Comparison of ENCODE assay signal across 9 mouse cellular contexts in genomic region chr11:119909436-119909835, GRCm38 (mm10). TPM values are rescaled to one million over a fixed set of nuclear protein-coding genes. Genes with fewer than 3 reads are reported as not detected.
DNase-seq lines count a peak whose midpoint lies in the region; ATAC-seq lines count a peak whose summit lies in the region.
"Had no signal": no experiment of that assay in that cellular context is flagged by ENCODE, and none has a peak within 500 bp of the region (broad histone marks: within the 10 kb centered on the region; RNA-seq: fewer than 3 reads in every experiment).

No protein-coding gene starts in this region.

- H3K36me3 ChIP-seq in embryonic facial prominence, embryonic 14.5 days (ENCODE audit: control insufficient read depth, insufficient read depth, low read length), result no peaks in the 10 kb centered on the region
- no peaks in the 10 kb centered on the region for H3K36me3 ChIP-seq in hindbrain, embryonic 11.5 days (ENCODE audit: control insufficient read depth, insufficient read depth, low read length)
- no peaks in the 10 kb centered on the region for H3K36me3 ChIP-seq in splenic B cell, adult 2 months (ENCODE audit: control insufficient read depth, insufficient read depth, low read length, poor library complexity, severe bottlenecking)

- WGBS in embryonic facial prominence, embryonic 14.5 days, result 2% methylated on average over 5 of the region's 5 CpGs
- WGBS in hindbrain, embryonic 11.5 days, result 2% methylated on average over 5 of the region's 5 CpGs

- peak overlapping the region; percentile 27; the same call in 1 of the 2 replicates for H3K9ac ChIP-seq in embryonic facial prominence, embryonic 14.5 days (ENCODE audit: low read depth, low read length)
- H3K9ac ChIP-seq in hindbrain, embryonic 11.5 days (ENCODE audit: low read depth, low read length), result 0 out of 2 replicates have a peak overlapping the region, but pooled peaks have one; percentile 28

- intact Hi-C loops in left cerebral cortex, postnatal 10 days (cut with DNase I), result loop anchor here (5.0 to 10.0 kb wide), 2 partner anchors 33 to 565 kb away; partner anchors contain the start of gene Baiap2

- peaks cover 6% of the 10 kb centered on the region; the same call in 1 of the 2 replicates for H3K4me1 ChIP-seq in embryonic facial prominence, embryonic 14.5 days (ENCODE audit: control insufficient read depth, insufficient read depth, low read length)
- H3K4me1 ChIP-seq in hindbrain, embryonic 11.5 days (replicated peaks; ENCODE audit: control insufficient read depth, insufficient read depth, low read length), result peaks cover 4% of the 10 kb centered on the region

- peak overlapping the region; percentile 29 for H3K4me2 ChIP-seq in embryonic facial prominence, embryonic 14.5 days (ENCODE audit: low read depth, low read length)
- no peak overlapping the region for H3K4me2 ChIP-seq in hindbrain, embryonic 11.5 days (replicated peaks; ENCODE audit: low read depth, low read length)

- no peak overlapping the region for H3K4me3 ChIP-seq in embryonic facial prominence, embryonic 14.5 days (ENCODE audit: low read depth, low read length)
- no peak overlapping the region for H3K4me3 ChIP-seq in hindbrain, embryonic 11.5 days (ENCODE audit: low read depth, low read length)
- H3K4me3 ChIP-seq: myocyte had no signal

- no peaks in the 10 kb centered on the region for H3K9me3 ChIP-seq in embryonic facial prominence, embryonic 14.5 days (ENCODE audit: control insufficient read depth, low read length)
- no peaks in the 10 kb centered on the region for H3K9me3 ChIP-seq in hindbrain, embryonic 11.5 days (ENCODE audit: control insufficient read depth, low read length)

- no peak for ATAC-seq in embryonic facial prominence, embryonic 14.5 days (ENCODE audit: low read depth)
- ATAC-seq in hindbrain, embryonic 11.5 days (ENCODE audit: low FRiP score), result no peak

- no peaks in the 10 kb centered on the region; the same call in 1 of the 2 replicates for H3K27me3 ChIP-seq in embryonic facial prominence, embryonic 14.5 days (replicated peaks; ENCODE audit: control insufficient read depth, insufficient read depth, low read length)
- no peaks in the 10 kb centered on the region for H3K27me3 ChIP-seq in hindbrain, embryonic 11.5 days (ENCODE audit: control insufficient read depth, insufficient read depth, low read length)
- no peaks in the 10 kb centered on the region for H3K27me3 ChIP-seq in splenic B cell, adult 2 months (ENCODE audit: control insufficient read depth, insufficient read depth, low read length, poor library complexity, severe bottlenecking)

- peak; percentile 54 for DNase-seq in cerebellum, adult 11-12 months
- no peak for DNase-seq in cerebellum, adult 9-11 months
- peak; percentile 86 for DNase-seq in adrenal gland, postnatal 10 days
- peak; percentile 49 for DNase-seq in embryonic facial prominence, embryonic 14.5 days (ENCODE audit: low spot score)
- peak; percentile 87 for DNase-seq in hindbrain, embryonic 11.5 days (ENCODE audit: low spot score)
- peak; percentile 57 to 80 for DNase-seq in left cerebral cortex, postnatal 10 days (ENCODE audit: extremely low spot score in 1 of 2, low spot score in 2 of 2)
- peak; percentile 82 for DNase-seq in mesoderm, embryonic 11.5 days (ENCODE audit: low read depth, low spot score)
- DNase-seq in splenic B cell, adult 2 months (ENCODE audit: low read depth, low spot score), result peak; percentile 78

- no peak overlapping the region for H3K27ac ChIP-seq in embryonic facial prominence, embryonic 14.5 days (replicated peaks; ENCODE audit: low read depth, low read length)
- H3K27ac ChIP-seq in hindbrain, embryonic 11.5 days (ENCODE audit: low read depth, low read length), result no peak overlapping the region

RNA-seq across cellular contexts. Expression of gene Chmp6, which starts 3.8 kb away (rescaled TPM):
- 10 to 100 TPM; 34.7 to 40.0 TPM for total RNA-seq in adrenal gland, postnatal 10 days (2021)
- polyA plus RNA-seq in embryonic facial prominence, embryonic 14.5 days (2014; fragmentation: Nextera tagmentation; extraction: Ambion mirVana), result 77.9 and 89.3 TPM in 2 replicates
- 87.2 and 88.3 TPM in 2 replicates for polyA plus RNA-seq in hindbrain, embryonic 11.5 days (2014; fragmentation: Nextera tagmentation; extraction: Ambion mirVana)
- total RNA-seq in left cerebral cortex, postnatal 10 days (2021), result 10 to 100 TPM; 43.0 to 46.9 TPM

RNA-seq across cellular contexts. Expression of gene Baiap2, which starts 33.1 kb away (rescaled TPM):
- total RNA-seq in adrenal gland, postnatal 10 days (2021), result 10 to 100 TPM; 18.9 to 21.3 TPM
- 22.1 and 26.5 TPM in 2 replicates for polyA plus RNA-seq in embryonic facial prominence, embryonic 14.5 days (2014; fragmentation: Nextera tagmentation; extraction: Ambion mirVana)
- 10.1 and 11.5 TPM in 2 replicates for polyA plus RNA-seq in hindbrain, embryonic 11.5 days (2014; fragmentation: Nextera tagmentation; extraction: Ambion mirVana)
- total RNA-seq in left cerebral cortex, postnatal 10 days (2021), result 100 to 1,000 TPM; 116 to 122 TPM

Comparison
In these comparisons a context has a peak if more than half of its experiments do, and no peak if none do; other contexts are left out.
1. RNA of gene Baiap2, which starts 33.1 kb away (total RNA-seq): 116 to 122 TPM in left cerebral cortex, postnatal 10 days; 18.9 to 21.3 TPM in adrenal gland, postnatal 10 days; every median in the first group is over 4 times any median in the second.